Mouse (Mus musculus): ENCODE measurements at regions not wholly inside any gene's neighbourhood (a gene's known extent, or its start where the extent isn't known, plus 50 kb on each side); places are given as distances from the start of the nearest gene placed in this dataset.

GRCm38 (mm10) chr8:103912983-103913926 is 188.2 kb upstream of the Cdh5 start:
- intact Hi-C loops (cut with DNase I) = no loop called here
- DNase-seq = peak in 1 of 2 experiments; percentile 19

- no peak for DNase-seq
- intact Hi-C loops (cut with DNase I) = no loop called here
These were observed 187.3 kb upstream of the Cdh5 start for GRCm38 (mm10) chr8:103913927-103914640.

GRCm38 (mm10) chr8:103919324-103919723 is 182.1 kb upstream of the Cdh5 start:
- intact Hi-C loops (cut with DNase I) = no loop called here
- DNase-seq = no peak

- intact Hi-C loops (cut with DNase I) = no loop called here
These were observed 179.8 kb upstream of the Cdh5 start for GRCm38 (mm10) chr8:103921621-103922020.

GRCm38 (mm10) chr8:103922746-103923145 is 178.7 kb upstream of the Cdh5 start:
- no peak for DNase-seq
- intact Hi-C loops (cut with DNase I) = no loop called here

More at GRCm38 (mm10) chr8:103921621-103922020, 179.8 kb upstream of the Cdh5 start:
- no peak for DNase-seq

GRCm38 (mm10) chr8:103932681-103933080 is 168.7 kb upstream of the Cdh5 start:
- no peak for DNase-seq
- intact Hi-C loops (cut with DNase I) = no loop called here

- DNase-seq = no peak
- intact Hi-C loops (cut with DNase I) = no loop called here
These were observed 164.9 kb upstream of the Cdh5 start for GRCm38 (mm10) chr8:103936491-103936890.

GRCm38 (mm10) chr8:103938283-103939230 is 162.9 kb upstream of the Cdh5 start:
- intact Hi-C loops (cut with DNase I) = no loop called here
- DNase-seq = no peak

GRCm38 (mm10) chr8:103940958-103941532 is 160.4 kb upstream of the Cdh5 start:
- no peak for DNase-seq

GRCm38 (mm10) chr8:103948474-103948873 is 153.0 kb upstream of the Cdh5 start:
- intact Hi-C loops (cut with DNase I) = no loop called here
- no peak for DNase-seq

More at GRCm38 (mm10) chr8:103940958-103941532, 160.4 kb upstream of the Cdh5 start:
- intact Hi-C loops (cut with DNase I) = no loop called here

GRCm38 (mm10) chr8:103950460-103950859 is 151.0 kb upstream of the Cdh5 start:
- intact Hi-C loops (cut with DNase I) = no loop called here
- no peak for DNase-seq

- intact Hi-C loops (cut with DNase I) = no loop called here
- DNase-seq = no peak
These were observed 147.8 kb upstream of the Cdh5 start for GRCm38 (mm10) chr8:103953586-103953985.

- intact Hi-C loops (cut with DNase I) = no loop called here
- DNase-seq = no peak
These were observed 145.7 kb upstream of the Cdh5 start for GRCm38 (mm10) chr8:103955568-103956260.

GRCm38 (mm10) chr8:103964293-103964918 is 137.0 kb upstream of the Cdh5 start:
- intact Hi-C loops (cut with DNase I) = no loop called here
- DNase-seq = no peak

- no peak for DNase-seq
- intact Hi-C loops (cut with DNase I) = loop anchor here (10.0 kb wide), 1 partner anchor 1635 kb away; no protein-coding TSS in a partner anchor
These were observed 131.5 kb upstream of the Cdh5 start for GRCm38 (mm10) chr8:103969929-103970328.

GRCm38 (mm10) chr8:103970511-103970910 is 130.9 kb upstream of the Cdh5 start:
- intact Hi-C loops (cut with DNase I) = loop anchor here (10.0 kb wide), 1 partner anchor 1636 kb away; no protein-coding TSS in a partner anchor
- DNase-seq = no peak

GRCm38 (mm10) chr8:103970966-103971365 is 130.5 kb upstream of the Cdh5 start:
- no peak for DNase-seq
- intact Hi-C loops (cut with DNase I) = loop anchor here (10.0 kb wide), 1 partner anchor 1636 kb away; no protein-coding TSS in a partner anchor

GRCm38 (mm10) chr8:103976488-103976887 is 124.9 kb upstream of the Cdh5 start:
- intact Hi-C loops (cut with DNase I) = loop anchor here (10.0 kb wide), 1 partner anchor 1642 kb away; no protein-coding TSS in a partner anchor
- no peak for DNase-seq

- DNase-seq = no peak
- intact Hi-C loops (cut with DNase I) = loop anchor here (10.0 kb wide), 1 partner anchor 1644 kb away; no protein-coding TSS in a partner anchor
These were observed 122.5 kb upstream of the Cdh5 start for GRCm38 (mm10) chr8:103978948-103979347.

Measured in gastrocnemius, postnatal 36 days (tissue).